Mouse (Mus musculus) left cerebral cortex, adult 9 months (tissue): ENCODE results near the gene Sult6b1.

Experiments used
- DNase-seq, 2 experiments: peaks; one replicate each; pipeline ENCODE4 v3.0.0; 2022; ENCODE audit warnings: low spot score in 2 of 2

Gene Sult6b1

DNA sequence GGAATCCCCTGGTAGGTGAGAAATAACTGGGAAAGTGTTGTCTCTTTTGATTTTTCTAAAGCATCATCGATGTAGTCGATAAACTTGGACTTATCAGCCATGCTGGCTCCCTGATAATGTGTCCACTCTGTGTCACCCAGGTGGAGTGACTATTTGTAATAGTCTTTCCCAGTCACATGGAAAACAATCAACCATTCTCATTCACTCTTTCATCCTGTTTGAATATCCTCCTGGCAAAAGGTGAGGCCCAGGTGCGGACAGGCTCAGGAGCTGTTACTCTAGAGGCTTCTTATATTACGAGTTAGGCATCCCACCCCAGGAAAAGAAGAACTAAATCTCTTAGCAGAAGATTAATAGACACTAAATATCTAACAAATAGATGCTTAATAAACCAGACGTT lies at the start of gene Sult6b1:
Sult6b1 (minus strand) TSS at position 101 of the 400 bp plus-strand sequence.
- no peak for DNase-seq

DNA sequence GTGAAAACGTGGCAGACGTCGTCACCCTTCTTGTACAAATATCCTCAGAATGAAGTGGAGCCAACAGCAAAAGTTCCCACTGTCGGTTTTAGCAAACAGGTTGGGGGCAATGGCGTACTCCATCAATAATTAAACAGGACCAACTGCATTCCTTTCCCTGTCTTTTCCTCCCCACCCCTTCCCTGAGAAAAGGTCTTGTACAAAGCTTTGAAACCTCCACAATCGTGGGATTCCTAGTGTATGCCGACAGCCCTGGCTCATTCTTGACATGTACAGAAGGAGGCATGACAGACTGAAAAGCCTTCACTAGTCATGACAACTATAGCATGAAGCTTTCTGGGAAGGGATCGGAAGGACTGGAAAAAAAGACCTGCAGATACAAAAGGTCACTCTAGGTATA lies 46.4 kb upstream of the Sult6b1 start:
- DNase-seq: no peak

DNA sequence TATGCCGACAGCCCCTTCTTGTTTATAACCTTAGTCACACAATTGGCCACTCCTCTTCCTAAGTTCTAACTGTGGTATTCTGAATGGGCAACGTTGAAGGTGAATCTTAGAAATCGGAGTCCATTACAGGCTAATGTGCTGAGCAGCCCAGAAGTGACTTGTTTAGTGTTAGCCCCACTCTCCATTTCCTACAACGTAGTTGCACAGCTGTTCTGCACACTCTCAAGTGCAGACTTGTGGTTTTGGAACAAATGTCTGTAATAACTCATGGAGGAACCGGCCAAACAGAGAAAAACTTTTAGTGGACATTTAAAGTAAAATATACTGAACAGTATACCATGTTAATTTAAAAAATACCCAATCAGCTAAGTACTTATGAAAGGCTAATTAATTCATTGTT lies 45.3 kb upstream of the Sult6b1 start:
- no peak for DNase-seq

DNA sequence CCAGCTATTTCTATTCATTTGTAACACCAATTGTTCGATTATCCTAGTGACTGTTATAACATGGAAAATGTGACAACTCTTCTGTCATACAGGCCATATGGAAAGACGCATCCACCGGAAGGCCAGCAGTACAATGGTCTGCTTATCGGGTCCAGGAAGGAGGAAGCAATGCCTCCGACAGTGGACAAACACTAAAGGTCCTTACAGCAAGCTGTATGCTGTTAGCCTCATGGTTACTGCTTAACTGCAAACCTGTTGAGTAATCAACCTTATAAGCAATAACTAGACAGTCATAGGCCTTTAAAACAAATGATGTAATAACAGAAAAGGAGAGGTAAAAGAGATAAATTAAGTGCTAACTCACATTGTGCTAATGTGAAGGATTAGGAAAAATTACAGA lies 44.4 kb upstream of the Sult6b1 start:
- DNase-seq: no peak

DNA sequence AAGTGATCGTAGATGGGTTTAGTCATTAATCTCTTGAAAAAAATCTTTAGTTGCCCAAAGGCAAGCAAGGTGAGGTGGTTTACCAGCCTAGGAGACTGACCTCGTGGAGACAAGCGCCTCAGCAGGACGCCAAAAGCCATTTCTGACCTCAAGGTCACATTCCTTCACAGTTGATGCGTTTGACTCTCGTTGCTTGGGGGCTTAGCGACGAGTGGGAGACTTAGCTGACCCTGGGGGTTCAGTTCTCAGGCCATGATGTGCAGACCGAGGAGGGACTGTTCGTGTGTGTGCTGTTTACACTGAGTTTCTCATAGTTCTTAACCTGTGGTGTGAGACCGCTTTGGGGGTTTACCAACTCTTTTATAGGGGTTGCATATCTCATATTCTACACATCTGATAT lies 35.8 kb upstream of the Sult6b1 start:
- no peak for DNase-seq

DNA sequence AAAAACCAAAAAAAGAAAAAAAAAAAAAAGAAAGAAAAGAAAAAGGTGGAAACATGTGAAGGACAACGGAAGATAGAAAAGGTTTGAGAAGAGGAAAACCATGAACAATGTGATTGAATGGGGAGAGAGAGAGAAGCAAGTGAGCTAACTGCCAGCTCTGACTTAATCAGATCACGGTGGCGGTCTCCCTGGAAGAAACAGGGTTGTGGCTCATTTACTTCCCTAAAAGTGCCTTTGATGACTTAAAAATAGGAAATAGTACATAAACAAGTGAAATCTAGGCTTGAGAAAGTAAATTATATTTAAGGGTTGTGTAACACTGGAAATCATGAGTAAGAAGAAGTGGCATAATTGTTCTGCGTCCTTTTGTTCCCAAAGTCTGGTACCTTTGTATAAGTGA lies 32.1 kb upstream of the Sult6b1 start:
- no peak for DNase-seq

DNA sequence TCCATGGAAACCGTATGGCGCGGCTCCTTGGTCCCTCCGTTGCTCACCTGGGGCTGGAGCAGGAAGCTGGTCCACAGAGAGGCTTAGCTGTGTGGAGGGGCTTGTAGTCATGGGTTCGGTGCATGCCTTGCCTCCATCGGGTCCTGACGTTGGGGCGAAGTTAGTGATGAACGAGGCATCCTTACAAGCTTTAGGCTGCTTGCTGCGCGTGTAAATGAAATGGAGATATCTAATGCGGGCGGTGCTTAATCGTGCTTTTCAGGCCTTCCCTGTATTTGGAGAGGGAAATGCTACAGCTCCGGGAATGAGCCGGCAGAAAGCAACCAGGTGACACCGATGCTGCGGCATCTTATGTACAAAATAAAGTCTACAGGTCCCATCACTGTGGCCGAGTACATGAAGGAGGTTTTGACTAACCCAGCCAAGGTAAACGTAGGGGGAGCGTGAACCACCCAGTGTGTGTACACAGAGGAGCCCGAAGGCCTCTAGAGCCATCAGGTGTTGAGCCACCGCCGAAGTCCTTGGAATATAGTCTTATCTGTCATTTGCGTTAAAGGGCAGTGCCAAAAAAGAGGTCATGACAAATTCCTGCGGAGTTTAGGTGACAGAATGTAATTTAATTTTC lies 30.5 kb upstream of the Sult6b1 start:
- no peak for DNase-seq

DNA sequence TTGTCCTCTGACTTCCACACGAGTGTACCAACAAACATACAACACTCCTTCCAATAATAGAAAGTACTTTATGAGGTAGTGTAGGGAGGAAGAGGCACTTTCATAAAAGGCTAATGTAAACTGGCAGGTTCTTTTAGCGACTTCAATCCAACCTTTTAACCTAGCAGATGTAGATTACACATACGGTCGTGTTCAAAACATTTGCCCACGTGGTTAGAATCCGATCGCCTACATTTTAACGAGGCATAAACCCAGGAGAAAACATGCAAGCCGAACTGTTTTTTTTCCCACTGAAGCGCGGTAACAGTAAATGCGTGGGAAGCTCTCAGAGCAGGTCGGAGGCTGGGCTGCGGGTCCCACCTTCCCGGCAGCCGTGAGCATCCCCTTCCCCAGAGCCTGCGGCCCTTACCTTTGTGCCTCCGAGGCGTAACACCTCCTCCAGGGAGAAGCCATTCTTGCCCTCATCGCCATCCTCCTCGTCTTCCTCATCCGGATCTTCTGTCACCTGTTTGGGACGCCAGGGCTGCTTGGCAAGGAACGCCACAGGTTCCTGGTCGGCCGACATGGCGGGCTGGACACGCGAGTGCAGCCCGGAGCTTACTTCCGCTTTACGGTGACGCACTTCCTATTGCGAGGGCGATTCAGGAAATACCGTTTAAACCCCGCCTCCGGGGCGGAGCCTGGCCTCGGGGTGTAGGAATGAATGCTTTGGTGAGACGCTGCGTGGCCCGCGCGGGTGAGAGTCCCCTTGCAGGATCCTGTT lies 29.9 kb upstream of the Sult6b1 start, which contains the start of the genes Cebpz and Ndufaf7:
Cebpz (minus strand) TSS at position 601 of the 763 bp plus-strand sequence.
Ndufaf7 (plus strand) TSS at position 671 of the 763 bp plus-strand sequence.
- DNase-seq: peak; percentile 94 to 98

DNA sequence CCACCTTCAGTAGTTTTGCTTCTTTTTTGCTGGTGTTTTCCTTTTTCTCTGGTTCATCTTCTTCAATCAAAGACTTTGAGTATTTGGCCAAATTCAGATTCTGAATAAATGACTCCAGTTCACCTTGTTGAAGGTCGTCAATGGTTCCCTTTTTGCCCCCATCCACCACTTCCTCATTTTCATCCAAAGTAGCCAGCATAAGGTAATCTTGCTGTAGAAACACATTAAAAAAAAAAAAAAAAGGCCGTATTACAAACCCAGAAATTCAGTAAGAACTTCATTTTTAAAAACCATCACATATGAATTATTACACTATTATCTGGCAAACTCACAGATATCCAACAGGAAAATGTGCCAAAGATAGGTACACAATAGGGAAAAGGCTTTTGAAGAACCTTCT lies 29.1 kb upstream of the Sult6b1 start:
- no peak for DNase-seq

DNA sequence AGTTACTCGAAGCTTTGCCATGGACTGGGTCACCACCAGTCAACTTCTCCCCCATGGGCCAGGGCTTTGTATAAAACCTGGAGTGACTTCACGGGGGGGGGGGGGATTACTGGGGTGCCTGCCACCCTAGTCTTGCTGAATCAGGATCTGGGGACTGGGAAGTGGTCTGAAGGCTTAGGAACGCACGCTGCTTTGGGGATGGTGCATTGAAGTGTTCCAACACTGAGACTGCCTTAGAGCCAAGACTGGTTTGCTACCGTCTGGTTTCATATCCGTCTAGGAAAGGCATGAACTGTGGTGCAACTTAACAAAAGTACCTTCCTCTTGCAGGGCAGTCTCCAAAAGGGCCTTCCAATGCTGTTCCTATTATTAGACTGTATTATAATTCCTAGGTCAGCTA lies 10.9 kb upstream of the Sult6b1 start:
- DNase-seq: no peak

DNA sequence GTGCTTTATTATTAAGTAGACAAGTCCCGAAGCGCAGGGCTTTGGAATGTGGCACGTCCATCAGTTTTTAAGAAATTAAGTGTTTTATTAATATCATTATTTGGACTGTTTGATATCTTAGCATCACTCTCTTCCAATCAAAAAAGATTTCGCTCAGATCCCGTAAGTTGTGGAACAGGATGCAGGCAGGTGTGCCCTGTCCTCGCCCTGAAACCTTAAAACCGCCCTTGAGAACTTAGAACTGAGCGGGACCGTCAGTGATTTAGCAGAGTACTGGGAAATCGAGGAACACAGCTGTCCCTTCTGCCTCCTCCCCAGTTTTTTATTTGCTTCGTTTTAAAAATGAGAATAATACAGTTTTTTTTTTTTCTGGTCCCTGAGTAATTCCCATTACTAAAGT lies 10.1 kb upstream of the Sult6b1 start:
- no peak for DNase-seq

DNA sequence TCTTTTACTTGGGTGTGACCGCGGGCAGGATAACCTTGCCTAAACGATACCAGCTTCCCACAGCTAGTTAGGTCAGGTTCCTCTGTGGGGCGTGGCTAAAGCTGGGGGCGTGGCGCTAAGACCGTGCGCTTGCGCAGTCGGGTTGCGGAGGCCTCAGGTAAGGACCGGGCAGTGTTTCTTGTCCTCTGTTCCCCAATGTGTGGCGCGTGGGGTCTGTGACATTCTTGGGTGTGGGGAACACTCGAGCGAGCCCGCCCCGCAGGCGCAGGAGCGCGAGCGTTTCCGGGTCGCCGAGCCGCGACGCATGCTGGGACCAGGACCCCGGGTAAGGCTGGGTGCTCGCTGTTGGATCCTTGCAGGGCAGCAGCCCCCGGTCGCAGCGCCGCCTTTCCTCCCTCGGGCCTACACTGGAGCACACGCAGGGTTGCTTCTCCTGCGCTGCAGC lies 9.6 kb upstream of the Sult6b1 start, which contains the start of gene Cebpzos:
Cebpzos (plus strand) TSS at position 132 of the 445 bp plus-strand sequence.
- peak; percentile 83 to 92 for DNase-seq

DNA sequence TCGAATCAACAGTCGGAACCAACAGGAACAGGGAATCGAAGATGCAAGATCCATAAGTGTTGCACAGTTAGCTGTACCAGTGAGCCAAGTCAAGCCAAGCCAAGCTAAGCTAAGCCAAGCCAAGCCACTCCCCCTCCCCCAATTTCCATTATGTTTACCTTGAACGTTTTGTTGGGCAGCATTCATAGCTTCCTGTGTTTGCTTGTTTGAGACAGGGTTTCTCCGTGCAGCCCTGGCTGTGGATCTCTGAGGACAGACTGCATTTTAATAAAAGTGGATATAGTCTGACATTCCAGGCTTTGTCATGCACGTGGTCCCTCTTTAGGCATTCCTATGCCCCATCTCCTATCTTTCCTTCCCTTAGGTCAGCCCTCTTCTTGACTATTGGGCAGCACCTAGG lies 9.0 kb upstream of the Sult6b1 start:
- DNase-seq: no peak

DNA sequence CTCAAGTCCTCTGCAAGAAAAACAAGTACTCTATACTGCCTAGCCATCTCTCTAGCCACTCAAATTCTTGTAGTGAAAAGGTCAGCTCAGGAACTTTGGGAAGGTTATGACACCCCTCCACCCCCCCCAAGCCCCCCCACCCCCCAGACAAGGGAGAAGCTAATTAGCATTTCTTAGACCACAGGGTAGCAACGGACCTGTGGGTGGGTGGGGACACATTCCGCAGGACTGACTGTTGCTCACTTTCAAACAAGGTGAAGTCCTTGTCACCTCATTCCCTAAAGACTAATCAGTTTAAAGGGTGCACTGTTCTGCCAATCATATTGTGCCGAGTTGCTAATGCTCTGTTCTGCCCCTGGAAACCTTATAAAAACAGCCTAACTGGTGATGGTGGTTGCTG lies 7.1 kb upstream of the Sult6b1 start:
- no peak for DNase-seq

DNA sequence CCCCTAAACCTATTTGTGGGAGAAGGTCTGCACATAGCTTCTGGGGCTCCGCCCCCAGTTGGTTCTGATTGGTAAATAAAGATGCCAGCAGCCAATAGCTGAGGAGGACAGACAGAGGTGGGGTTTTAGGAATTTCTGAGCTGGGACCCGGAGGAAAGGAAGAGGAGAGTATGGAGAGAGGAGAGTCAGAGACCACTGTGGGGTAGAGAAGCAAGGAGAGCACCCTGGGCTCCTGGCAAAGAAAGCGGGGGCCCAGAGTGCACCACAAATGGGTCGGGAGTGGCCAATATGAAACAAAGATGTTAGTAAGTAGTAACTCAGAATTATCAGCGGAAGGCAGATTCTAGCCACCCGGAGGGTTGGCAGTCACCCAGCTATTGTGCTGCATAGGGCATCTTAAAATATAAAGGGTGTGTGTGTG lies 6.1 kb upstream of the Sult6b1 start:
- DNase-seq: no peak

DNA sequence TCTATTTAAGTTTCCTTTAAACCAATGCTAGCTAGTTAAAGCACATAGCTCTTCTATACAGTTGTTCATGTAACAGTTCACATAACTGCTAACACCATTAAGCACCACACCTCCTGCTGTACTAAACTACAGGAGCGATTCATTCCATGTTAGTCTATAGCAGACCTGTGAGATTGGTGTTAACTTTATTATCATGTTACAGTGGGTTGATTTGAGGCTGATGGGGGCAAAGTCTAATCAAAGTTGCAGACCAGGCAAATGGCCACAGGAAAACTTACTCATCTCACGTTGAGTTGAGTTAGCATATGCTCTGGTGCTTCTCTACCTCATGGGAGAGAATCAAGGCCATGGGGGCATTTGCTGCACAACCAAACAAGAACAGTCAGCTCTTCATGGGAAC lies 2.6 kb upstream of the Sult6b1 start:
- DNase-seq: no peak

DNA sequence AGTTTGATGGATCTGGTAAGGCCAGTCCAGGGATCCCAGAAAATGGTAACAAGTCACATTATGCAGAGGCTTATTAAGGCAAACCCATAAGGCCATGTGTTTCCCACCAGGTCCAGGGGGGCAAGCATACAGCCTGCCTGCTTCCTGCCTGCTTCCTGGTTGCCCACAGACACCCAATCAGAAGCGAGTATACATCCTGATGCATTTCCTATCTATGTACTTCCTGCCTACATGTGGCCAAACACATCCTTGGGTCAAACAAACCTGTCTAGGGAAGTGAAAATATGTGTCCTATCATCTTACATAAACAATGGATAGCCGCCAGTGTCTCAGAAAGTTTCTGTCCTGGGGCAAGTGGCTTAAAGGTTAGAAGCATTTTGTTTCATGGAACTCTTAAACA lies 3.6 kb downstream of the Sult6b1 start:
- DNase-seq: no peak

DNA sequence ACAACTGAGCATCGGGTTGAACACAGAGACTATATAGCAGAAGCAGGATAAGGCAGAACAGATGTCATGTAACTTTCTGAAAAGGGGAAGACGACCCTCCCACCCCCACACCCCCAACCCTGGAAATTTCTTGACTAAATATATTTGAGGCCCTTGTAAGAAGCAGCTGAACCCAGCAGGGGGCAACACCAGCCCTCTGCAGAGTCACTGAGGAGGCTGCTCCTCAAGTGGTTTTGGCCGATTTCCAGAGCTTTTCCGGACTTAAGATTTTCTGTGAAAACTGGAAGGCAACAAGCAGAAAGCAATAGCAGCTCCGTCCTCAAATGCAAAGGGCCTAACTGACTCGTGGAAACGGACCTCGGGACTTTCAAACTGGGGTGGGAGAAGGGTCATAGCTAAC lies 11.4 kb downstream of the Sult6b1 start:
- DNase-seq: peak in 1 of 2 experiments; percentile 31

DNA sequence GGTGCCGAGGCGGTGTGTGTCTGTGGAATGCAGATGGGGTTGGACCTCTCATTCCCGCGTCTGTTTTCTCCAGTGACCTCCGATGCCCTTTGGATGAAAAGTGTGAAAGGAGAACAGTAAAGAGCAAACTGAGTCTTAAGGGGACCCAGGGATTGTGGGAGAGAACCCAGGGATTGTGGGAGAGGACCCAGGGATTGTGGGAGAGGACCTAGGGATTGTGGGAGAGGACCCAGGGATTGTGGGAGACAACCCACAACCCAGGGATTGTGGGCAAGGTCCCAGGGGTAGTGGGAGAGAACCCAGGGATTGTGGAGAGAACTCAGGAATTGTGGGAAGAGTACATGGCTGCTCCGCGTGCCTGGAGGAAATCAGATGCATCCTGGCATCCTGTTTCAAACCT lies 11.8 kb downstream of the Sult6b1 start:
- no peak for DNase-seq

DNA sequence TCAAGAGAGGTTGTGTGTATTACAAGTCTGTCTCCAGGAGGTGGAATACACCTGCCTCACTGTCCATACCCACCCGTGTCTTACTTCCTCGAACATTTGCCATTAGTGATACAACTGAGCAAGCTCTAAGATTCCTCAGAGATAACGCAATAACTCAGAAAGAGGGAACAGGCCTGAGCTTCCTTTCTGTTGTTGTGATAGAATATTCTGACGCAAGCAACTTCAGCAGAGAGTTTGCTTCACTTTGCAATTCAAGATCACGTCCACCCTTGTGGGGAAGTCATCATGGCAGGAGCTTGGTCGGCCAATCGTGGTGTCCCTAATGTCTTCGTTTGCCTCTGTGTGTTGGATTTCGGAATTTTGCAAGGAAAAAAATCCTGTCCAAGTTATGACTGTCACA lies 15.8 kb downstream of the Sult6b1 start:
- no peak for DNase-seq

DNA sequence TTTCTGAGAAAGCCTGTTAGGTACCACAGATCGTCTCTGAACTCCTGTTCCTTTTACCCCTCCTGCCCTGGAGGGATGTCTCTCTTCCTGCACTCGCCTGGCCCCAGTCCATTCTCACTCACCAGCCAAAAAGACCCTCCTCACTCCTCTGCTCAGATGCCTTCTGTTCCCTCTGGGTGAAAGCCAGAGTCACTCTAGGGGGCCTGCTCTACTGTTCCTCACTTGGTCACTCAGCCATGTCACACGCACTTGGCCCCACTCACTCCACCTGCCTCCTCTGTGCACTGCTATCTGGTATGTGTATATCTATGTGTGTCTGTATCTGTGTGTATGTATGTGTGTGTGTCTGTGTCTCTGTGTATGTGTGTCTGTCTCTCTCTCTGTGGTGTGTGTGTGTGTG lies 17.6 kb downstream of the Sult6b1 start:
- DNase-seq: no peak

DNA sequence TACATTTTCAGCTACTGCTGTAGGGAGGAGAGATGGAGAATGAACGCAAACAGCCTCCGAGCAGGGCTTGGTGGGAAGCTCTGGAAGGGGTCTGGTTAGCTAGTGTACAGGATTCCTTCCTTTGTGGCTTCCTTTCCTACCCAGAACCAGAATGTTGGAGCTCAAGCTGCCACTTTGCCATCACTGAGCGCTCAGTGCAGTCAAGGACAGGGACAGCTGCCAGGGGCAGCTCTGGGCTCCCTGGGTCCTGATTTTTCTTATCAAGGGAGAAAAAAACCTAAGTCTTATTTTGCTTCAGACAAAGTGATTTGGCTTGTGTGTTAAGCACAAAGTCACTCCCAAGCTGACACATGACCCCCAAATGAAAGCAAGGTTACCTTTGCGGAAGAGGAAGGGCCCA lies 18.2 kb downstream of the Sult6b1 start:
- DNase-seq: no peak
